Mouse (Mus musculus) embryo, embryonic 11 days (tissue): ENCODE results near the gene Slfn5.
"Not testable (repeated sequence)": the region's sequence is repeated elsewhere in the genome, so short reads cannot be mapped to it uniquely, and the experiment has no call there.

Experiments
- DNase-seq: peaks from one replicate; pipeline ENCODE4 v3.0.0-alpha.2; 2015

The Slfn5 gene

DNA sequence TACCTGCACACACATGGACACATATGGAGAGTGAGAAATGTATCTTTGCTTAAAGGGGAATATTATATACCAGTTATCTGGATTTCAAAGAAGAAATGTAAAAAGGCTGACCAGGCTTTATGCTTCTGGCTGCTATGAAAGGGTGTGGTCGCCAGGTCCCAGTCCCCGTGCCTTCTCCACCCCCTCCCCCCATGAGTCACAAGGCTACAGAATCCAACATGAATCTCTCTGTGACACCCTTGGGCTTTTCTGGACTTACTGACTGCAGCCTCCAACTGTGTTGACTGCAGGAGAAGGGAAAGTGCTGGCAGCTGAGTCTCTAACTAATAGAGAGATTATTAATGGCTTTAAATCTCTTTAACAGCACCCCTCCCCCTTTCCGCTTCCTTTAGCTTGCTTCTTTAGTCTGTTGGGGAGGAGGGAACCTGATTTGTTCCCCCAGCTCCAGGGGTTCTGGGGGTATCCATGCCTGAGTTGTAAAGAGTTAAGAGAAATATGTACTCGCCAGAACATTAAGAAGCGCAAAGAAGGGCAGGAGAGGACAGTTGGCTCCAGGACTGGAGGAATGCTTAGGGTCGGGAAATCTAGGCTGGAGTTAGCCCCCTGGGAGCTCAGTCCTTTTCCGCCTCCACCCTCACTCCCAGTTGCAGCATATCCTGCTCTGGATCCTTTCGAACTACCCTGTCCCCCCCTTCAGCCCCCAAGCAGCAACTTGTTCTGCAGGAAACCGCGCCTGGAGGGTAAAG lies at the start of gene Slfn5:
Gene Slfn5, plus strand, starts transcription at position 614 of the 746 bp plus-strand sequence.
- no peak for DNase-seq

DNA sequence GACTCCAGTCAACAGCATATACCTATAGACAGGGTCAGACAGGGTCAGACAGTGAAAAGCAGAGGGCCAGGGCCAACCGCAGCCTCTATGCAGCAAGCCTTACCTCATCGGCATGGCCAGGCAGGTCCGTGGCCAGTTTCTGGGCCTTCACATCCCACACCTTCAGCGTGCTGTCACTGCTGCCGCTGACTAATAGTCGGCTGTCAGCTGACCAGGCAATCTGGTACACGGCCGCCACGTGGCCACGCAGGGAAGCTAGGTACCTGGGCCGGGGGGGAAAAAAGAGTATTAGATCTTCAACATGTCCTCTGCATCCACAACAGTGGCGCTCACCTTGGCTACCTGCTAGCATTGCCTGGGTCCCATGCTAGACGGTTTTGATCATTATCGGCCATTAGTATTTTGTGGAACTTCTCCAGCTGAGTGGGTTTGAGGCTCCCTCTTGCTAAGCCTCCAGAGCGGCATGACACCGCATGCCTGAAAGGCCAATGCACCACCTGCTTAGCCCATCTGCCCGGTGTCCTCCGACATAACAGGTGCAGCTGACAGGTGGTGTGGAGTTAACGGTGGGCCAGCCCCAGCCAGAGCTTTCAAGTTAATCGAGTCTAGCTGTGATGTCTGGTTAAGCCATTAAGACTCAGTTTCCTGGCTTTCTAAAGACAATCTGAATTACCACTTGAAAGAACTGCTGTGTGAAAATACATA lies 49.4 kb upstream of the Slfn5 start:
- DNase-seq = no peak

DNA sequence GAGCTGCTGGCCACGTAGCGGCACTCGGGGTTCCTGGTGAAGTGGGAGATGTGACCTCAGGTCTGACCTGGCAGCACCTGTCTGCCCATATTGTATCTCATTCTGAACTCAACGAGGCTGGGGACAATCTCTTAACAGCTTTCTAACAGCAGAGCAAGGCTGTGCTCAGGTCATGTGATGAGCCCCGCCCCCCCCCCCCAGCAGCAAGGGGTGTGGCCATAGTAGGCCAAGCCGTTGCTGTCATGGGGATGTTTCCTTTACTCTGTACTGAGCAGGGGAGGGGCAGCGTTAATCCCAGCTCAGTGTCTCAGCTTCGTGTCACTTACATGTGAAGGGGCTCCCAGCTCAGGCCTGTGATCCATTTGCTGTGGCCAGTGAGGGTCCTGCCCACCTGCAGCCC lies 46.2 kb upstream of the Slfn5 start:
- no peak for DNase-seq

DNA sequence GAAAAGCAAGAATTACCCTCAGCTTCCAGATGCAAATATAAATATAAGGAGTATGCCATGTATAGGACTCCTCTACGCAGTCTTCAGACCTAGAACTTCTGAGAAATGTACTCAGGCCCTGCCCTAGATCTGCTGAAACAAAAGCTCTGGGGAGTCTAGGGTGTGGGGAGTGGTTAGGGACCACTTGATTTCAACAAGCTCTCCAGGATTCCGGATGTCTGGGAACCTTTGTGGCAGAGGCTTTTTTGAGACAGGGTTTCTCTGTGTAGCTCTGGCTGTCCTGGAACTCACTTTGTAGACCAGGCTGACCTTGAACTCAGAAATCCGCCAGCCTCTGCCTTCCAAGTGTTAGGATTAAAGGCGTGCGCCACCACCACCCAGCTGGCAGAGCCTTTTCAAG lies 45.3 kb upstream of the Slfn5 start:
- no peak for DNase-seq

DNA sequence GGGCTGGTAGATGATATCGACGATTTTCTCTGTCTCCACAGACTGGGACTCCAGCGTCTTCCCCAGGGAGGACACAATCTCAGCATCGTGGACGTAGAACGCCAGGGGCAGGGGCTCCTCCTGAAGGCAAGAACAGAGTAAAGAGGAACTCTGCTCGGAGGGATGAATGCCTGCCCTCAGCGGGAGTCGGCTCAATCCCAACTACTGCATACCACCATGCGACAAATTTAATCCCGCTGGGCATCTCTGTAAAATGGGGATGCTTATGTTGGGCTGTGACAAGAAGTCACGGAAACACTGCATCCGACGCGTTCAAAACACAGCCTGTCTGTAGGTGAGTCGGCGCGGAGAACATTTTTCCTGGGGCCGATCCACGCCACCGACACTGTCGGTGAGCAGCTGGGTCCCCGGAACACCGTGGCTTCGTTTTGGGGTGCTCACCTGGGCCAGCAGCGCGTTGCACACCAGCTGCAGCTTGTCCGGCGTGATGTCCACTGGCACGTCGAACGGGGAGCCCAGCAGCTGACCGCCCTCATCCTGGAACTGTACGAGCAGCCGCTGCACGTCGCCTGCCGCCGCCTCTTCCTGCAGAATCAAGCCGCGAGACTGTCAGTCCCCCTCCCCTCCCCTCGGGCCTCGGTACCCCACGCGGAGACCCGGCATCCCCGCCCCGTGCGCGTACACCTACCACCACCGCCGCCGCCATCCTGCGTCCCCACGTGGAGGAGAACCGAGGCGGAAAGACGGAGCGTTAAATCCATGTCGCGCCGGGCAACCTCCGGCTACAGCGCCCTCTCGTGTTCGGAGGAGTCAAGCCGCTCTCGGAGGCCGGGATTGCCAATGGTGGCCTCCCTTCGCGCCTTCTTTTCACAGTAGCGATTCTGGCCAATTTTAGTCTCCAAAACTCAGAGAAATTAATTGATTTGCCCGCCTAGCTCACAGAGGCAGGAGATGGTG lies 43.2 kb upstream of the Slfn5 start, which contains the start of gene Nle1:
Gene Nle1, minus strand, starts transcription at position 761 of the 957 bp plus-strand sequence.
- DNase-seq = peak; percentile 94

DNA sequence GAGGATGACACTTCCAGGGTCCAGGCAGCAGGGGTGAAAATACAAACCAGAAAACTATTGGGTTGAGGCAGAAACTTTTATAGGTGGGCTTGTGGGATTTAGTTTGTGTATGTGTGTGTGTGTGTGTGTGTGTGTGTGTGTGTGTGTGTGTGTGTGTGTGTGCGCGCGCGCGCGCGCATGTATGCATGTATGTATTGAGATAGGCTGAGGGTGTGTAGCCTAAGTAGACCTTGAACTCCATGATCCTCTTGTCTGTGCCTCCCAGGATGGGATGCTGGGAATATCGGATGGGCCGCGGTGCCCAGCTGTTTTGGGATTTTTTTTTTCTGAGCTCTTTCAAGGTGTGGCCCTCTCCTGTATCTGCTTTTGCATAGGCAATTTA lies 42.5 kb upstream of the Slfn5 start:
- DNase-seq = no peak

DNA sequence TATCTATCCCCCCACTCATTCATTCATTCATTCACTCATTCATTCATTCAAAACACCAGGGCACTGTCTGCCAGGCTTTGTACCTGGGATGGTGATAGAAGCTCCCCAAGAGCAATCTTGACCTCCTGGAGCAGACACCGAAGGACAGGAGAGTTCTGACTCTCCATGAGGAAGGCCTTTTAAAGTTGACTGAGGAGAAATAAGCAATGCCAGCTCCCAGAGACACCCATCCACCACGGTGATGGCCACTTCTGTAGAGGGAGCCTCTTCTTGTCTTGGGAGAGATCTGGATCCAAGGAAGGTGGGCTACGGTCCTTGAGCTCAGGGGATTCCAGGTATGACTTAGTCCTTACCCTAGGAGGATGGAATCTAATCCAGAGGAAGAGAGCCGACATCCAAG lies 40.9 kb upstream of the Slfn5 start, which contains the start of gene Unc45b:
Gene Unc45b, plus strand, starts transcription at position 301 of the 400 bp plus-strand sequence.
- no peak for DNase-seq

DNA sequence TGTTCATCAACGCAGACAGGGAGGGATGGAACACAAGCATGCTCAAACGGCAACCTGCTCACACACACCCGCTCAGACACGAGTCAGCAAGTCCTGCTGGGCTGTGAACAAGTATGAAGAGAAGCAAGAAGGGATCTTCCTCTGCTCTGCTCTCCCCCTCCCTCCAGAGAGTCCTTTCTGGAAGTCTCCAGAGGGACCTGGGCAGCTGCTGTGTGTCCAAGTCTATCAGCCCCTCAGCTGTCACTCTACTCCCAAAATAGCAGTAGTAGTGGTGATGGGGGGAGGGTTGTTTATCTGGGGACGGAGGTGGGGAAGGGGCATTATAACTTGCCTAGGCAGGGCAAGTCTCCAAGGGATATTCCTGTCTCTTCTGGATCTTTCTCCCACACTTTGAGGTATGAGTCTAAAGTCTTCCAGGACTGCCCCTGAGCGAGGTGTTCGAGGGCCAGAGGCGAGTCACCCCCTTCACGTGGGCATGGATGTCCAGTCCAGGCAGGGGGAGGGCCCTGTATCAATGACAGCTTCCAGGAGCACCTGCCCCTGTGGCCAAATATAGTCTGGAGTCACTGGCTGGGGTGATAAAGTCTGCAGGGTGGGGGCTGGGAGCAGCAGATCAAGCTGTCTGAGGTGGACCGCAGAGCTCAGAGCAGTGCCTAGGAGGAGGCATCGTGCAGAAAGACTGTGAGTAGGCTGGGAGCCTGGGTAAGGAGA lies 40.3 kb upstream of the Slfn5 start:
- no peak for DNase-seq

DNA sequence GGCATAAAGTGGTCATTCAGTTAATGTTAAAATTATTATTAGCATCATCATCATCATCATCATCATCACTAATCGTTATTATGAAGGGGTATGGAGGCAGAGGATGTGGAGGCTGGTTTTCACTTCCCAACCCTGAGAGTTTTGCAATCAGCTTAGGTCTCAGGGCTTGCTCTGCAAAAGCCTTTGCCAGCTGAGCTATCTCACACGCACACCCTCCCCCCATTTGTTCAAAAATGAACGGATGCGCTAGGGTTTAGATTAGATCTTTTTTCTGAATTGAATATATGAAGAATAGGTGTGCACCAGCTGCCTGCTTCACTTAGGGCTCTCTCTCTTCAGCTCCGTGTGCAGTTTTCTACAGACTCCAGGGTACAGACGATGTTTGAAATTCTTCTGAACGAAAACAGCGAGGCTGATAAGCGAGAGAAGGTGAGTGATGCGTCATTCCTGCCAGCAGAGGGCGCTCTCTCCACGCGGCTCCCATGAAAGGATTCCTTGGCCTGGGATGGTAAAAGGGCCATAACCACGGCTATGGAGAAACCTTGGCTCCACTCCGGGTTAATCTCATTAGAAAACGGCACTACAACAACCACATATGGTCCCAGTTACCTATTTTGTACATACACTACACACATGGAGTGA lies 36.3 kb upstream of the Slfn5 start:
- peak; percentile 86 for DNase-seq

DNA sequence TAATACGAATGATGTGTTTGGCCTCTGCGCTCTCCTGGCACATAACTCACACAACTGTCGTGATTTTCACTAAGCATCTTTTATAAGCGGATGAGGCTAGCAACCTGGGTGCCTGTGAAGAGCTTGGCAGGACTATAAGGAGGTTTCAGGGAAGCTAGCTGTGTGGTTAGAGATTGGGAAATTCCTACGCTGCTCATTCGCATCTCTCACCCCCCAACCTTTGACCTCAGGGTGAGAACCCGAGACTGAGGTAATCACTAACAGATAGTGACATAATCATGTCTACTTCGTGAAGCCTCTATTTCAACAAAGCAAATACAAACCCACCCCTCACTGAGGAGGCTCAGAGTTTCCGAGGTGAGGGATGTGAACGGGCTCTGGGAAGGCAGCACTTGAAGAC lies 30.4 kb upstream of the Slfn5 start:
- no peak for DNase-seq

DNA sequence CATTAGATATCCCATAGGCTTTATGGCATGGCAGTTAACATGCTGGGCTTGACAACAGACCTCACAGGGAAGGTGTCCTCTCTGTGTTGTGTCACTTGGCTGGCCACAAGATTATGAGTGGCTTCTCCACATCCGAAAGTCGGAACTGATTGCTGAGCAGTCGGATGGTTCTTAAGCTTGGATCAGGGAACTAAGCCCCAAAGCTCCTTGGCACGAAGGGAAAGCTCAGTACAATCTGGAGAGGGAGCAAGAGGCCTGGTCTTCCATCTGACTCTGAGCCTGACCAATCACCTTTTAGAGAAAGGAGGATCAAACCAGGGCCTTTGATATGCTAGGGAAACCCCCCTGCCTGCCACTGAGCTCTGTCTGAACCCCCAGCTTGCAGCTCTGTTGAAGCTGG lies 29.5 kb upstream of the Slfn5 start:
- no peak for DNase-seq

DNA sequence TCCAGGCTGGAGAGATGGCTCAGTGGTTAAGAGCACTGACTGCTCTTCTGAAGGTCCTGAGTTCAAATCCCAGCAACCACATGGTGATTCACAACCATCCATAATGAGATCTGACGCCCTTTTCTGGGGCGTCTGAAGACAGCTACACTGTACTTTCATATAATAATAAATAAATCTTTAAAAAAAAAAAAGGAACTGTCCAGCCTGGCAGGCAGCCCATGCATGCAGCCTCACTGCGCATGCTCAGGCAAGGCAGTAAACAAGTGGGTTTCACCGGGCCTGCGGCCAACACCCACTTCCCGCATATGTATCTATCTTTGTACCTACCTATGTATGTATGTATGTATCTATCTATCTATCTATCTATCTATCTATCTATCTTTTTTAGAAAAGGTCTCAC lies 27.2 kb upstream of the Slfn5 start:
- not testable (repeated sequence) for DNase-seq

DNA sequence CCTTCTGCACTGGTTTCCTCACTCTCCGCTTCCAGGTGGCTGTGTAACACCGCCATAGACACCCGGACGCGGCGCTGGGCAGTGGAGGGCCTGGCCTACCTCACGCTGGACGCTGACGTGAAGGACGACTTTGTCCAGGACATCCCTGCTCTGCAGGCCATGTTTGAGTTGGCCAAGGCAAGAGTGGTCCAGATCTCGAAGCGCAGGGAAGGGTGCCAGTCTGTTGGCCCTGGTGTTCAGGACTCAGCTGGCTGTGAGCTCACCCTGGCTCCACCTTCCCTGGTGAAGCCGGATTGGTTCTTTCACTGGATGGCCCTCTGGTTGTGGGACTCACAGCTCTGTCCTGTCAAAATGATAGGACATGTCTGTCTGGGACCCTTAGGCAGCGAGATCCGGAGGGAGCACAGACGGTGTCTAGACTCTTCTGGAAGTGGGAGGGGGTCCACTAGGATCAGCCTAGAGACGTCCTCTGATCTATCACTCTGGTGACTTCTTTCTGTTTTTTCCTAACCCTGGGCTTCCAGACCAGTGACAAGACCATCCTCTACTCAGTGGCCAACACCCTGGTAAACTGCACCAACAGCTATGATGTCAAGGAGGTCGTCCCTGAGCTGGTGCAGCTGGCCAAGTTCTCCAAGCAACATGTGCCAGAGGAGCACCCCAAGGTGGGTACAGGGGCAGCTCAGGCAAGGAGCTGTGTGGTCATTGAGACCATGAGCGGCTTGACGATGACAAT lies 22.1 kb upstream of the Slfn5 start:
- DNase-seq = no peak

DNA sequence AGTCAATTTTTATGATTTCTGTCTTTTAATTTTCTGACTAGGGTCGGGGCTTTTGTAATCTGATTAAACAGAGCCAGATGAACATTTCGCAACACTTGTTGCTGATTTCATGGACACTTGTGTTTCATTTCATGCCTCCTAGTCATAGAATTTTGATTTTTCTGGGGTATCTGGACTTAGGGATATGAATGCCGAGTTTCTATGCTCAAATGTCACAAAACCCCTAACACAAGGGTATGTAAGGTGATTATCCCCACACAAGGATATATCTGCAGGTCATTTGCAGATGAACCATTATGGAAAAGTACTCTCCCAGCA lies 21.6 kb upstream of the Slfn5 start:
- no peak for DNase-seq

DNA sequence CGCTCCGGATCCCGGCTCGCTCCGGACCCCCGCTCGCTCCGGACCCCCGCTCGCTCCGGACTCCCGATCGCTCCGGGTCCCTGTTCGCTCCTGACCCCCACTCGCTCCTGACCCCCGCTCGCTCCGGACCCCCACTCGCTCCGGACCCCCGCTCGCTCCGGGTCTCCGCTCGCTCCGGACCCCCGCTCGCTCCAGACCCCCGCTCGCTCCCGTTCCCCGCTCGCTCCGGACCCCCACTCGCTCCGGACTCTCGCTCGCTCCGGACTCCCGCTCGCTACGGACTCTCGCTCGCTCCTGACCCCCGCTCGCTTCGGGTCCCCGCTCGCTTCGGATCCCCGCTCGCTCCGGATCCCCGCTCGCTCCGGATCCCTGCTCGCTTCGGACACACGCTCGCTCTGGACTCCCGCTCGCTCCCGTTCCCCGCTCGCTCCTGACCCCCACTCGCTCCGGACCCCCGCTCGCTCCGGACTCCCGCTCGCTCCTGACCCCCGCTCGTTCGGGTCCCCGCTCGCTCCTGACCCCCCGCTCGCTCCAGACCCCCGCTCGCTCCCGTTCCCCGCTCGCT lies 20.7 kb upstream of the Slfn5 start:
- not testable (repeated sequence) for DNase-seq

DNA sequence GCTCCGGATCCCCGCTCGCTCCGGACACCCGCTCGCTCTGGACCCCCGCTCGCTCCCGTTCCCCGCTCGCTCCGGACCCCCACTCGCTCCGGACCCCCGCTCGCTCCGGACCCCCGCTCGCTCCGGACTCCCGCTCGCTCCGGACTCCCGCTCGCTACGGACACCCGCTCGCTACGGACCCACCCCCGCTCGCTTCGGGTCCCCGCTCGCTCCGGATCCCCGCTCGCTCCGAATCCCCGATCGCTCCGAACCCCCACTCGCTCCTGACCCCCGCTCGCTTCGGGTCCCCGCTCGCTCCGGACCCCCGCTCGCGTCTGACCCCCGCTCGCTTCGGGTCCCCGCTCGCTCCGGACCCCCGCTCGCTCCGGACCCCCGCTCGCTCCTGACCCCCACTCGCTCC lies 20.0 kb upstream of the Slfn5 start:
- not testable (repeated sequence) for DNase-seq

DNA sequence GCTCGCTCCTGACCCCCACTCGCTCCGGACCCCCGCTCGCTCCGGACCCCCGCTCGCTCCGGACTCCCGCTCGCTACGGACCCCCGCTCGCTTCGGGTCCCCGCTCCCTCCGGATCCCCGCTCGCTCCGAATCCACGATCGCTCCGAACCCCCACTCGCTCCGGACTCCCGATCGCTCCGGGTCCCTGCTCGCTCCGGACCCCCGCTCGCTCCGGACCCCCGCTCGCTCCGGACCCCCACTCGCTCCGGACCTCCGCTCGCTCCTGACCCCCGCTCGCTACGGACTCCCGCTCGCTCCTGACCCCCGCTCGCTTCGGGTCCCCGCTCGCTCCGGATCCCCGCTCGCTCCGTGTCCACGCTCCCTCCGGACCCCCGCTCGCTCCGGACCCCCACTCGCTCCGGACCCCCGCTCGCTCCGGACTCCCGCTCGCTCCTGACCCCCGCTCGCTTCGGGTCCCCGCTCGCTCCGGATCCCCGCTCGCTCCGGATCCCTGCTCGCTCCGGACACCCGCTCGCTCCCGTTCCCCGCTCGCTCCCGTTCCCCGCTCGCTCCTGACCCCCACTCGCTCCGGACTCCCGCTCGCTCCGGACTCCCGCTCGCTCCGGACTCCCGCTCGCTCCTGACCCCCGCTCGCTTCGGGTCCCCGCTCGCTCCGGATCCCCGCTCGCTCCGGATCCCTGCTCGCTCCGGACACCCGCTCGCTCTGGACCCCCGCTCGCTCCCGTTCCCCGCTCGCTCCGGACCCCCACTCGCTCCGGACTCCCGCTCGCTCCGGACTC lies 19.3 kb upstream of the Slfn5 start:
- not testable (repeated sequence) for DNase-seq

DNA sequence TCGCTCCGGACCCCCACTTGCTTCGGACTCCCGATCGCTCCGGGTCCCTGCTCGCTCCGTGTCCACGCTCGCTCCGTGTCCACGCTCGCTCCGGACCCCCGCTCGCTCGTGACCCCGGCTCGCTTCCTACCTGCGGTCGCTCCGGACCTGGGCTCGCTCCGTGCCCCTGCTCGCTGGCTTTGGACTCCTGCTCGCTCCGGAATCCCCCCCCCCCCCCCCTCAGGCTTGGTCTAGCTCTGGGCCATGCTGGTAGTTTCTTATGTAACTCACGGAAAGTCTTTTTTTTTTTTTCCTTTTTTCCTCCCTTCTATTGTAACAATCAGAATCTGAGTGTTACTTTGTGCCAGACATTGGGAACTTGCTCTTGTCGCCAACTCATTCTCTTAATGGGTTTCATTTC lies 18.0 kb upstream of the Slfn5 start:
- DNase-seq = no peak

DNA sequence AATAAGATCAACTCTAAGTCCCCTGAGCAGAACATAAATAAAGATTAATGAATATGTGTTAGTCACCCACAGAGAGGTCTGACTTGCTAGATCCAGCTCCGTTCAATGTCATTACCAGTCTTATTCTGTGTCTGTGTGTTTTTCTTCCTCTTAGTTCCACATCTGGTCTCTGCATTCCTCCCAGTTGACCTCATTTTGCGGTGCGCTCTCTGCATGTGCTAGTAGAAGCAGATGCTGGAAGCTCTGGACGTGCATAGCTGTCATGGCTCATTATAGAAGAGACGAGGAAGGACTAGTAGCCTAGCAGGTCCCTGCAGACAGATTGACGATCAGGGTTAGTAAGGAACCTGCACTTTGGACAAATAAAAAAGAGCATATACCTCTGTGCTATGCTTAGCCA lies 7.8 kb upstream of the Slfn5 start:
- peak; percentile 42 for DNase-seq

DNA sequence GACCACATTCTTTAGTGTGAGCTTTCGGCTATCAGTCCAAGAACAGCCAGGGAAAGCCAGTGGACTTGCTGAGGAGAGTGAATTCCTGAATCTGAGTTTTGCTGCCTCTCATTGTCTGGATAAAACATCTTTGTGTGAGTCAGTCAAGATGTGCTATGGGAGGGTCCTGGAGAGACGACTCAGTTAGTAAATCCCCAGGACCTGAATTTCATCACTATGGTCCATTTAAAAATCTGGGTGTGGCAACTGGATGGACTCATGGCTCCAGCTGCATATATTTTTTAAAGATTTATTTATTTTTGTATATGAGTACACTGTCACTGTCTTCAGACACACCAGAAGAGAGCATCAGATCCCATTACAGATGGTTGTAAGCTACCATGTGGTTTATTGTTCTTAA lies 5.5 kb upstream of the Slfn5 start:
- DNase-seq = no peak
